Mouse (Mus musculus) WW6 (cell line): ENCODE measurements around the gene Foxn4.

Experiments used
- DNase-seq: peaks from one replicate; pipeline ENCODE4 v3.0.0-alpha.2; 2013; ENCODE audit warnings: low read depth, low spot score

The Foxn4 gene

GRCm38 (mm10) chr5:114273693-114274402 is at the start of gene Foxn4:
Gene Foxn4, minus strand, starts transcription at chr5:114273807.
- DNase-seq = no peak

- DNase-seq = no peak
Observed at GRCm38 (mm10) chr5:114323105-114323790, 49.6 kb upstream of the Foxn4 start.

- DNase-seq = no peak
Observed at GRCm38 (mm10) chr5:114309680-114310036, 36.1 kb upstream of the Foxn4 start.

- DNase-seq = no peak
Observed at GRCm38 (mm10) chr5:114308765-114309679, 35.4 kb upstream of the Foxn4 start.

GRCm38 (mm10) chr5:114306496-114306895 is 32.9 kb upstream of the Foxn4 start:
- DNase-seq = no peak

- DNase-seq = no peak
Observed at GRCm38 (mm10) chr5:114303166-114303565, 29.6 kb upstream of the Foxn4 start.

- DNase-seq = no peak
Observed at GRCm38 (mm10) chr5:114299883-114300610, 26.4 kb upstream of the Foxn4 start.

GRCm38 (mm10) chr5:114299156-114299855 is 25.7 kb upstream of the Foxn4 start:
- no peak for DNase-seq

- no peak for DNase-seq
Observed at GRCm38 (mm10) chr5:114298212-114298894, 24.7 kb upstream of the Foxn4 start.

- no peak for DNase-seq
Observed at GRCm38 (mm10) chr5:114296693-114297631, 23.4 kb upstream of the Foxn4 start.

GRCm38 (mm10) chr5:114290004-114290403 is 16.4 kb upstream of the Foxn4 start:
- DNase-seq = no peak

GRCm38 (mm10) chr5:114288874-114289273 is 15.3 kb upstream of the Foxn4 start, which contains the start of gene Myo1h:
Gene Myo1h, plus strand, starts transcription at chr5:114289166.
- DNase-seq = no peak

- DNase-seq = no peak
Observed at GRCm38 (mm10) chr5:114288396-114288795, 14.8 kb upstream of the Foxn4 start.

GRCm38 (mm10) chr5:114286872-114287571 is 13.4 kb upstream of the Foxn4 start:
- no peak for DNase-seq

- DNase-seq = no peak
Observed at GRCm38 (mm10) chr5:114286102-114286501, 12.5 kb upstream of the Foxn4 start.

- no peak for DNase-seq
Observed at GRCm38 (mm10) chr5:114285398-114285700, 11.7 kb upstream of the Foxn4 start.

- no peak for DNase-seq
Observed at GRCm38 (mm10) chr5:114284604-114285397, 11.2 kb upstream of the Foxn4 start.

- DNase-seq = no peak
Observed at GRCm38 (mm10) chr5:114282346-114282745, 8.7 kb upstream of the Foxn4 start.
